Mouse (Mus musculus) T-helper 2 cell (primary cell): ENCODE data around the gene Tulp2.
"Not testable (repeated sequence)": the region's sequence is repeated elsewhere in the genome, so short reads cannot be mapped to it uniquely, and the experiment has no call there.

Experiments used
- in situ Hi-C: fragments of 300-600 bp; cut with MboI, MseI; formaldehyde crosslinking; loops from one replicate; pipeline ENCODE4 v1.15.1; 2025; ENCODE audit warnings: high pct_unique_total_duplicates

Gene Tulp2

GRCm38 (mm10) chr7:45459564-45460140 lies 22.0 kb upstream of the Tulp2 start, which contains the start of gene Ftl1:
Gene Ftl1 (minus strand): TSS chr7:45459884.
- in situ Hi-C loops = not testable (repeated sequence)

GRCm38 (mm10) chr7:45460377-45460776 lies 21.3 kb upstream of the Tulp2 start:
- in situ Hi-C loops = no loop called here

- in situ Hi-C loops = no loop called here
These were observed 20.8 kb upstream of the Tulp2 start for GRCm38 (mm10) chr7:45460860-45461314.

- in situ Hi-C loops = no loop called here
These were observed 20.4 kb upstream of the Tulp2 start for GRCm38 (mm10) chr7:45461326-45461725.

GRCm38 (mm10) chr7:45461781-45462180 lies 19.9 kb upstream of the Tulp2 start:
- in situ Hi-C loops = no loop called here

- in situ Hi-C loops = no loop called here
These were observed 19.4 kb upstream of the Tulp2 start for GRCm38 (mm10) chr7:45462325-45462724.

GRCm38 (mm10) chr7:45462868-45463267 lies 18.8 kb upstream of the Tulp2 start:
- in situ Hi-C loops = not testable (repeated sequence)

- in situ Hi-C loops = no loop called here
These were observed 17.5 kb upstream of the Tulp2 start for GRCm38 (mm10) chr7:45463987-45464778.

- in situ Hi-C loops = no loop called here
These were observed 16.6 kb upstream of the Tulp2 start for GRCm38 (mm10) chr7:45465112-45465511.

- in situ Hi-C loops = no loop called here
These were observed 16.1 kb upstream of the Tulp2 start for GRCm38 (mm10) chr7:45465549-45465948.

GRCm38 (mm10) chr7:45466283-45467089 lies 15.2 kb upstream of the Tulp2 start, which contains the start of gene Bax:
Gene Bax (minus strand): TSS chr7:45466898.
- in situ Hi-C loops = no loop called here

GRCm38 (mm10) chr7:45467090-45467670 lies 14.5 kb upstream of the Tulp2 start:
- in situ Hi-C loops = no loop called here

GRCm38 (mm10) chr7:45470869-45471268 lies 10.8 kb upstream of the Tulp2 start:
- in situ Hi-C loops = no loop called here

GRCm38 (mm10) chr7:45475291-45475969 lies 6.2 kb upstream of the Tulp2 start:
- in situ Hi-C loops = loop anchor here (5.0 kb wide), 1 partner anchor 87 kb away; no protein-coding TSS in a partner anchor

- in situ Hi-C loops = loop anchor here (5.0 kb wide), 1 partner anchor 86 kb away; no protein-coding TSS in a partner anchor
These were observed 5.2 kb upstream of the Tulp2 start for GRCm38 (mm10) chr7:45476453-45476852.

GRCm38 (mm10) chr7:45477003-45477402 lies 4.7 kb upstream of the Tulp2 start:
- in situ Hi-C loops = loop anchor here (5.0 kb wide), 1 partner anchor 85 kb away; no protein-coding TSS in a partner anchor

GRCm38 (mm10) chr7:45478774-45479173 lies 2.9 kb upstream of the Tulp2 start:
- in situ Hi-C loops = loop anchor here (5.0 kb wide), 1 partner anchor 84 kb away; no protein-coding TSS in a partner anchor

- in situ Hi-C loops = not testable (repeated sequence)
These were observed 1.4 kb upstream of the Tulp2 start for GRCm38 (mm10) chr7:45480310-45480709.

- in situ Hi-C loops = no loop called here
These were observed 489 bp downstream of the Tulp2 start for GRCm38 (mm10) chr7:45482166-45482565.

GRCm38 (mm10) chr7:45484985-45485384 lies 3.3 kb downstream of the Tulp2 start:
- in situ Hi-C loops = not testable (repeated sequence)

GRCm38 (mm10) chr7:45486158-45486557 lies 4.5 kb downstream of the Tulp2 start:
- in situ Hi-C loops = no loop called here
